Mouse (Mus musculus): Measurements from ENCODE around the gene Slc44a3. TPM values are rescaled to one million over a fixed set of nuclear protein-coding genes. Genes with fewer than 3 reads are reported as not detected.
A peak's percentile ranks its signal among the peaks of the same experiment; 100 is the strongest.

Slc44a3 gene
- polyA plus RNA-seq, 1 experiment, result 2.3 TPM

DNA sequence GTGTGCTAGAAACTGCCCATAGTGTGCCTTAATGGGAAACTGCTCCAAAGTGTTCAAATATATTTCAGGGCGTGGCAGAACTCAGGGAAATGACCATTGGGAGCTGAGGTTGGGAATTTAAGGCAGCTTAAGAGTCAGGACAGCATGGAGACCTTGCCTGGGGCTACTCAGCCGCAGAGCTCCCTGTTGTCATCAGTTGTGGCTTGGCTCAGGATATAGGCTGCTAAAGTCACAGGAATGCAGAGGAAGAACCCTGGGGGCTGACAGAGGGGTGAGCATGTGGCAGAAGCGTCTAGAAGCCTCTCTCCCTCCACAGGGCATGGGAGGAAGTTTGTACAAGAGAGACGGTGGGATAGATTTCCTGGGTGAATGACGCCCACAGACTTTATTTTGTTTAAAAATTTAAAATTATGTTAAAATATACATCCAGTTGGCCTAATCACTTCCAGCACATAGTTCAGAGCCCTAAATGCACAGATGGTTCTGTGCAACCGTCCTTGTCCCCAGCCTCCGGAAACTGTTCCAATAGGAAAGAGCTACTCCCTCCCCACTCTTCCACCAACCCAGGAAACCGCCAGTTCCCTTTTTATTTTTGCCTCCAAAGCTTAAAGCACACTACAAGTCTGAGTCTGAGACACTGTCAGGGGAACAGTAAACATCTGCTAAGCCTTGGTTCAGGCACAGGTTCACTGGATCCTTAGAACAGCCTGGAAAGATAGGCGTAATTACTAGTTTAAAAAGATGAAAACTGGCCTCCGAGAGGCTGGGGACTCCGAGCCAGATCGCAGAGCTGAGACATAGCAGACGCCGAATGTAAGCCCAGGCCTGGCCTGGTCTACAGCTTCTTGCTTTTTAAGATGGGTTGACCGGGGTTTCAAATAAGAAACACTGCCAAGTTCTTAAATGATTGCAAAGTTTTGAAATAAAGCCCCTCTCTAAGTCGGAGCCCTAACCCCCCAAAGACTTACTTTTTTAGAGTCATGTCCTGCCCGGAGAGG is 5.8 kb downstream of the Slc44a3 start:
- Histone ChIP-seq H3K27me3 (ENCODE audit: control insufficient read depth, insufficient read depth, insufficient read length) (no peaks in the 10 kb centered on the region), H3K4me3 (no peak overlapping the region), H3ac (ENCODE audit: control insufficient read depth, insufficient read length) (no peak overlapping the region), H3K36me3 (ENCODE audit: control insufficient read depth, insufficient read depth) (no peaks in the 10 kb centered on the region), H3K79me2 (ENCODE audit: control insufficient read depth, insufficient read depth) (no peaks in the 10 kb centered on the region), H3K4me2 (ENCODE audit: low read depth) (no peak overlapping the region)
- TF ChIP-seq CEBPB (IDR thresholded peaks at IDR 0.05; ENCODE audit: insufficient read depth, poor library complexity, severe bottlenecking) (no peak), USF1 (IDR thresholded peaks at IDR 0.05; ENCODE audit: low read depth) (no peak), SRF (IDR thresholded peaks at IDR 0.05; ENCODE audit: control insufficient read depth, insufficient read length, low read depth) (no peak), TCF3 (IDR thresholded peaks at IDR 0.05; ENCODE audit: insufficient read length, low read depth) (no peak), MYOG (IDR thresholded peaks at IDR 0.05; ENCODE audit: control insufficient read depth in 1 of 3, insufficient read depth in 1 of 3, insufficient read length in 2 of 3, low read depth in 2 of 3) (no peak), E2F4 (IDR thresholded peaks at IDR 0.05; ENCODE audit: insufficient read depth) (no peak), TCF12 (IDR thresholded peaks at IDR 0.05; ENCODE audit: insufficient read depth, poor library complexity, severe bottlenecking) (no peak)

DNA sequence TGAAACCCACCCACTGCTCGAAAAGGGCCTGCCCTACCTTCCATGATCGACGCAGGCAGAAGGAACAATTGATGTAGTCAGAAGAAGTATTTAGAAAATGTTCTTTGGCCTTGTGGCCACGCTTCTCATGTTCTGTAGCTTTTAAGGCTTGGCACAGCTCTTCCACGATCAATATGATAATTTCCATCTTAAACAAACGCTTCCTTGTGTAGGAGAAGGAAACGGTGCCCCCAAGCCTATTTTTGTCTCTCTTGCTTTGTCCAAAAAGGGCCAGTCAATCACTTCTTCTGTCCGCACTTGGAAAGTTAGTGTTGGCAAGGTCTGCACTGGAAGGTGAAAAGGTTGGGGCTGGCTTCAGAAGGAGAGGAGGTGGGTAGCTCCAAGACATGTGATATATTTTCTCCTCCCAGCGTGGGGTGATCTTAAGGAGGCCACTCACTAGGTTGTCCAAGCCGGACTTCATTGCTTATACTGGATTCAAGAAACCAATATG is 10.5 kb downstream of the Slc44a3 start:
- no peak for TF ChIP-seq MAX (IDR thresholded peaks at IDR 0.05; ENCODE audit: low read depth)
- TF ChIP-seq TCF12 (IDR thresholded peaks at IDR 0.05; ENCODE audit: insufficient read depth, poor library complexity, severe bottlenecking), result no peak
- TF ChIP-seq TCF3 (IDR thresholded peaks at IDR 0.05; ENCODE audit: insufficient read length, low read depth), result no peak
- no peak for TF ChIP-seq POLR2A (IDR thresholded peaks at IDR 0.05; ENCODE audit: insufficient read length, low read depth)
- no peak for TF ChIP-seq MYOG (IDR thresholded peaks at IDR 0.05; ENCODE audit: control insufficient read depth in 1 of 3, insufficient read depth in 1 of 3, insufficient read length in 2 of 3, low read depth in 2 of 3)
- TF ChIP-seq E2F4 (IDR thresholded peaks at IDR 0.05; ENCODE audit: insufficient read depth), result no peak
- TF ChIP-seq REST (IDR thresholded peaks at IDR 0.05; ENCODE audit: insufficient read depth, insufficient read length), result no peak
- TF ChIP-seq MYOD1 (IDR thresholded peaks at IDR 0.05; ENCODE audit: control insufficient read depth in 1 of 3, insufficient read length in 2 of 3, low read depth in 2 of 3), result no peak
- TF ChIP-seq POLR2AphosphoS2 (IDR thresholded peaks at IDR 0.05; ENCODE audit: insufficient read length, low read depth), result no peak
- TF ChIP-seq SRF (IDR thresholded peaks at IDR 0.05; ENCODE audit: control insufficient read depth, insufficient read length, low read depth), result no peak
- no peak for TF ChIP-seq USF1 (IDR thresholded peaks at IDR 0.05; ENCODE audit: low read depth)

DNA sequence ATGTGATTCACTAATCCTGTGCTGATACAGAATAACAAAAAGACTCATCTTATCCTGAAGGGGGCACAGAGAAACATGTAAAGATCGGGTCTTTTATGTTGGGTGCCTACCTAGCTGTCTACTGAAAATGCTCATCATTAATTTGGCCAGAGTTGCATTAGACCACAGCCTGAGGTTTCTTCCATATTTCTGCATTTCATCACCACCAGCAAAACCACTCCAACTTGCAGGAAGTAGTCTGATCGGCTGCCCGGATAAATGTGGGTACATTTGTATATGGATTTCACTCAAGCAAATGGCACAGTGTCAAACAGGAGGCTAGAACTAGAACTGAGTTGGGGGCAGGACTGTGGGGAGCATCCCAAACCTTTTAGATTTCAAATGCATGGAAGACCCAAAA is 11.1 kb downstream of the Slc44a3 start:
- H3K4me2 ChIP-seq (ENCODE audit: low read depth), result no peak overlapping the region
- no peaks in the 10 kb centered on the region for H3K27me3 ChIP-seq (ENCODE audit: control insufficient read depth, insufficient read depth, insufficient read length)
- no peaks in the 10 kb centered on the region for H3K36me3 ChIP-seq (ENCODE audit: control insufficient read depth, insufficient read depth)
- no peak overlapping the region for H3K4me3 ChIP-seq
- no peak for TF ChIP-seq TCF12 (IDR thresholded peaks at IDR 0.05; ENCODE audit: insufficient read depth, poor library complexity, severe bottlenecking)
- H3K79me2 ChIP-seq (ENCODE audit: control insufficient read depth, insufficient read depth), result no peaks in the 10 kb centered on the region
- no peak overlapping the region for H3ac ChIP-seq (ENCODE audit: control insufficient read depth, insufficient read length)

More for the DNA sequence above, 10.5 kb downstream of the Slc44a3 start:
- Histone ChIP-seq H3K36me3 (ENCODE audit: control insufficient read depth, insufficient read depth) (no peaks in the 10 kb centered on the region), H3K4me2 (ENCODE audit: low read depth) (no peak overlapping the region), H3K4me3 (no peak overlapping the region), H3K27me3 (ENCODE audit: control insufficient read depth, insufficient read depth, insufficient read length) (no peaks in the 10 kb centered on the region), H3K79me2 (ENCODE audit: control insufficient read depth, insufficient read depth) (no peaks in the 10 kb centered on the region), H3ac (ENCODE audit: control insufficient read depth, insufficient read length) (no peak overlapping the region)

DNA sequence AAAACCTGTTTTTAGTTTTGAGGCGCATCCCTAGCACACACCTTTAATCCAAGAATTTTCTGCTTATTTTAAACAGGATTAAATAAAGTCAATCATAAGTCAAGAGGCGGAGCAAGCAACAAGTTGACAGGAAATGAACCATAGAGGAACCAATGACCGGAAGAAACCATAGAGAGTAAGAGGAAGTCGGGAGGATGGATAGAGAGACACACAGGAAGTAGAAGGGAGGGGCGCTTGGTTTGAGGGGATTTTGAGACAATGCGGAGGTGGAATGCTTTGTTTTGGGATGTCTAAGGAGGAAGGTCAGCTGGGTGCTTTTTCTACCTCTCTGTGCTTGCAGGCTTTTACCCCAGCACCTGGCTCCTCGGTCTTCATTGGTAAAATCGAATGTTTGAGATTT is 15.2 kb downstream of the Slc44a3 start:
- Histone ChIP-seq H3K36me3 (ENCODE audit: control insufficient read depth, insufficient read depth) (no peaks in the 10 kb centered on the region), H3K4me2 (ENCODE audit: low read depth) (no peak overlapping the region), H3K27me3 (ENCODE audit: control insufficient read depth, insufficient read depth, insufficient read length) (no peaks in the 10 kb centered on the region), H3K4me3 (no peak overlapping the region), H3K79me2 (ENCODE audit: control insufficient read depth, insufficient read depth) (no peaks in the 10 kb centered on the region), H3ac (ENCODE audit: control insufficient read depth, insufficient read length) (no peak overlapping the region)
- no peak for TF ChIP-seq MAX (IDR thresholded peaks at IDR 0.05; ENCODE audit: low read depth)
- TF ChIP-seq TCF12 (IDR thresholded peaks at IDR 0.05; ENCODE audit: insufficient read depth, poor library complexity, severe bottlenecking), result no peak
- TF ChIP-seq CEBPB (IDR thresholded peaks at IDR 0.05; ENCODE audit: insufficient read depth, poor library complexity, severe bottlenecking), result no peak
- no peak for TF ChIP-seq POLR2A (IDR thresholded peaks at IDR 0.05; ENCODE audit: insufficient read length, low read depth)
- no peak for TF ChIP-seq E2F4 (IDR thresholded peaks at IDR 0.05; ENCODE audit: insufficient read depth)
- no peak for TF ChIP-seq TCF3 (IDR thresholded peaks at IDR 0.05; ENCODE audit: insufficient read length, low read depth)
- TF ChIP-seq POLR2AphosphoS2 (IDR thresholded peaks at IDR 0.05; ENCODE audit: insufficient read length, low read depth), result no peak
- no peak for TF ChIP-seq MYOD1 (IDR thresholded peaks at IDR 0.05; ENCODE audit: control insufficient read depth in 1 of 3, insufficient read length in 2 of 3, low read depth in 2 of 3)
- no peak for TF ChIP-seq SRF (IDR thresholded peaks at IDR 0.05; ENCODE audit: control insufficient read depth, insufficient read length, low read depth)
- no peak for TF ChIP-seq REST (IDR thresholded peaks at IDR 0.05; ENCODE audit: insufficient read depth, insufficient read length)
- no peak for TF ChIP-seq MYOG (IDR thresholded peaks at IDR 0.05; ENCODE audit: control insufficient read depth in 1 of 3, insufficient read depth in 1 of 3, insufficient read length in 2 of 3, low read depth in 2 of 3)
- TF ChIP-seq USF1 (IDR thresholded peaks at IDR 0.05; ENCODE audit: low read depth), result no peak

DNA sequence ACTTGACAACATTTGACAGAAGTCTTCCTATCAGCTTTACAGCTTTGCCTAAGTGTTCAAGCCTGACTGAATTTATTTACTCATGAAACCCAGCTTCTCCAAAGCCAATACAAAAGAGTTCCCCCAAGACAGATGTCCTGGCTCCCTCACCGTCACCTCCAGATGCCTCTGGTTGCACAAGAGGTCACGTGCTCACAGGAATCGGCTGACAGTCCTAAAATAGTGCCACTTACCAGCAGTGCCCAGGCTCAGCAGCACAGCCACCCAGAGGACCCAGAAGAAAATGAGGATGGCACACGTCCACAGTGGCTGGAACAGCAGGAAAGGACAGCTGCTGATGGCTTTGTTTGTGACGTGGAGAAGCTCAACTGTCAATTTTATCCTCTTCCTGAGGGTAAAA is 23.1 kb downstream of the Slc44a3 start:
- no peaks in the 10 kb centered on the region for H3K79me2 ChIP-seq (ENCODE audit: control insufficient read depth, insufficient read depth)
- peak overlapping the region; percentile 23 for H3K4me2 ChIP-seq (ENCODE audit: low read depth)
- H3K36me3 ChIP-seq (ENCODE audit: control insufficient read depth, insufficient read depth), result no peaks in the 10 kb centered on the region
- no peaks in the 10 kb centered on the region for H3K27me3 ChIP-seq (ENCODE audit: control insufficient read depth, insufficient read depth, insufficient read length)
- H3K4me3 ChIP-seq, result no peak overlapping the region
- H3ac ChIP-seq (ENCODE audit: control insufficient read depth, insufficient read length), result no peak overlapping the region
- peak in 2 of 3 experiments; percentile 35 to 40 for TF ChIP-seq MYOG (IDR thresholded peaks at IDR 0.05; ENCODE audit: control insufficient read depth in 1 of 3, insufficient read depth in 1 of 3, insufficient read length in 2 of 3, low read depth in 2 of 3)
- TF ChIP-seq SRF (IDR thresholded peaks at IDR 0.05; ENCODE audit: control insufficient read depth, insufficient read length, low read depth), result no peak
- TF ChIP-seq TCF3 (IDR thresholded peaks at IDR 0.05; ENCODE audit: insufficient read length, low read depth), result no peak
- TF ChIP-seq MYOD1 (IDR thresholded peaks at IDR 0.05; ENCODE audit: control insufficient read depth in 1 of 3, insufficient read length in 2 of 3, low read depth in 2 of 3), result peak in 2 of 3 experiments; percentile 21 to 38
- TF ChIP-seq USF1 (IDR thresholded peaks at IDR 0.05; ENCODE audit: low read depth), result peak; percentile 81
- peak; percentile 81; the same call in 1 of the 2 replicates for TF ChIP-seq CEBPB (IDR thresholded peaks at IDR 0.05; ENCODE audit: insufficient read depth, poor library complexity, severe bottlenecking)
- no peak for TF ChIP-seq POLR2AphosphoS2 (IDR thresholded peaks at IDR 0.05; ENCODE audit: insufficient read length, low read depth)
- no peak for TF ChIP-seq REST (IDR thresholded peaks at IDR 0.05; ENCODE audit: insufficient read depth, insufficient read length)
- no peak for TF ChIP-seq POLR2A (IDR thresholded peaks at IDR 0.05; ENCODE audit: insufficient read length, low read depth)
- TF ChIP-seq MAX (IDR thresholded peaks at IDR 0.05; ENCODE audit: low read depth), result no peak

Measured in myocyte (in vitro differentiated cells).